Mouse (Mus musculus): ENCODE results near the gene Psmb11.

Psmb11 gene

GRCm38 (mm10) chr14:54647900-54648299 is 26.7 kb downstream of the Psmb11 start:
- no peak for TF ChIP-seq POU5F1 (IDR thresholded peaks at IDR 0.05; ENCODE audit: borderline replicate concordance, low read length)
- TF ChIP-seq CTCF (conservative IDR thresholded peaks at IDR 0.05; ENCODE audit: low read length), result no peak
- no peak for TF ChIP-seq NANOG (IDR thresholded peaks at IDR 0.05; ENCODE audit: borderline replicate concordance, low read length)

DNA sequence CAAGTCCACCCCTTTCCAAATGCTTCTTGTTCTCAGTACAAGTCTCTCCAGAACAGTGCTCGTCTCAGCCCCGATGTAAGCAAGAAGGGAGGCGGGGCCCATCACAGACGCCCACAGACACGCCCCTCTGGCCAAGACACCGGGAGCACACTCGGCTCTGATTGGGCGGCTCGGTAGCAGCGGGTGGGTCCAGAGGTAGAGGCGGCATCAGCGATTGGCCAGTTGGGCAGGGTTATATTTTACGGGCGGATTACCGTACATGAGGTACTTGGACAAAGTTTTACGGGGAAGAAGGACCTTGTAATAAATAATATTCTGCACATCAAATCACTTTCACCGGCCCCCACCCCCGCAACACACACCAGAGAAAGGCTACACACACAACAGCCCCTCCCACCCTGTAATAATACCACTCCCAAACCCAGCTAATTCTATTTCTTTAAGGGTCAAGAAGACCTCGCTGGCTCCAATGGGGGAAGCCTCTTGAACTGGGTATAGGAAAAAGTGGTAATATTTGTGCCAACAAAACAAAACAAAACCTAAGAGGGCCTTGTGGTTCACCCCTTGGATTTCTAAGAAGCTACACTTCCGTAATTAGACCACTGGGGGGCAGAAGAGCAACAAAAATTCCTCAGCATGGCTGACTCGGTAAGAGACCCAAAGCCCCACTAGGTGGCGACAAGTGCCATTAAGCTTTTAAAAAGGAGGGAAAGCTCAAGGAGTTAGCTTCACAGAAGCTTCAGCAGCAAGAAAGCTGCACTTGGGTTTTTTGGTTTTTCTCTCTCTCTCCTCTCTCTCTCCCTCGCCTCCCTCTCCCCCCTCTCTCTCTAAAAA is 29.6 kb downstream of the Psmb11 start:
- Histone ChIP-seq H3K36me3 (ENCODE audit: insufficient read depth, low read length) (peaks cover 77% of the 10 kb centered on the region), H3K27me3 (ENCODE audit: insufficient read depth, low read length) (no peaks in the 10 kb centered on the region), H3K9me3 (ENCODE audit: low read length) (no peaks in the 10 kb centered on the region), H3K4me3 (replicated peaks; ENCODE audit: low read length) (0 out of 2 replicates have a peak overlapping the region, but pooled peaks have one; percentile 17), H3K4me1 (replicated peaks; ENCODE audit: low read depth, low read length) (peaks cover 78% of the 10 kb centered on the region)
- TF ChIP-seq NANOG (IDR thresholded peaks at IDR 0.05; ENCODE audit: borderline replicate concordance, low read length) (no peak), POU5F1 (IDR thresholded peaks at IDR 0.05; ENCODE audit: borderline replicate concordance, low read length) (no peak), CTCF (conservative IDR thresholded peaks at IDR 0.05; ENCODE audit: low read length) (peak; percentile 95)

More at GRCm38 (mm10) chr14:54647900-54648299, 26.7 kb downstream of the Psmb11 start:
- Histone ChIP-seq H3K27me3 (ENCODE audit: insufficient read depth, low read length) (no peaks in the 10 kb centered on the region), H3K36me3 (ENCODE audit: insufficient read depth, low read length) (peaks cover 97% of the 10 kb centered on the region), H3K4me3 (replicated peaks; ENCODE audit: low read length) (no peak overlapping the region), H3K9me3 (ENCODE audit: low read length) (no peaks in the 10 kb centered on the region), H3K4me1 (replicated peaks; ENCODE audit: low read depth, low read length) (peaks cover 92% of the 10 kb centered on the region)

GRCm38 (mm10) chr14:54651556-54651955 is 30.3 kb downstream of the Psmb11 start:
- TF ChIP-seq CTCF (conservative IDR thresholded peaks at IDR 0.05; ENCODE audit: low read length) (no peak), POU5F1 (IDR thresholded peaks at IDR 0.05; ENCODE audit: borderline replicate concordance, low read length) (no peak), NANOG (IDR thresholded peaks at IDR 0.05; ENCODE audit: borderline replicate concordance, low read length) (no peak)
- Histone ChIP-seq H3K4me1 (replicated peaks; ENCODE audit: low read depth, low read length) (peaks cover 72% of the 10 kb centered on the region), H3K36me3 (ENCODE audit: insufficient read depth, low read length) (peaks cover 77% of the 10 kb centered on the region)

DNA sequence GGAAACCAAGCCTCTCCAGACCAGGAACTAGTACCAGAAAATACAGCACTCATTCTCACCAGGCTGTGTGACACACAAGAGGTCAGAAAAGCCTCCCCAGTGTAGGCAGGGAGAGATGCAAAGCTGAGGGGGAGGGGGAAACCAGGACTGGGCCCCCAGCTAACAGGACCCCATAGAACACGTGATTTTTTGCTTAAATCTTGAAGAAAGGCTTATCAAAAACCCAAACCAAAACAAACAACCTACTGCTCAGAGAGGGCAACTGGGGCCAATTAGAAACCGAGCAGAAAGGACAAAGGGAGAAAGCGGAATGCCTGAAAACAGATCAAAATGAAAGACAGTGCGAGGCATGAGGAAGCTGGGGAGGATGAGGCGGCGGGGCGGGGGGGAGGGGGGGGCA is 31.6 kb downstream of the Psmb11 start:
- Histone ChIP-seq H3K36me3 (ENCODE audit: insufficient read depth, low read length) (peaks cover 75% of the 10 kb centered on the region), H3K9me3 (ENCODE audit: low read length) (no peaks in the 10 kb centered on the region), H3K4me3 (replicated peaks; ENCODE audit: low read length) (peak overlapping the region; percentile 93), H3K27me3 (ENCODE audit: insufficient read depth, low read length) (no peaks in the 10 kb centered on the region), H3K4me1 (replicated peaks; ENCODE audit: low read depth, low read length) (peaks cover 65% of the 10 kb centered on the region)
- no peak for TF ChIP-seq NANOG (IDR thresholded peaks at IDR 0.05; ENCODE audit: borderline replicate concordance, low read length)
- no peak for TF ChIP-seq POU5F1 (IDR thresholded peaks at IDR 0.05; ENCODE audit: borderline replicate concordance, low read length)
- no peak for TF ChIP-seq CTCF (conservative IDR thresholded peaks at IDR 0.05; ENCODE audit: low read length)

More at GRCm38 (mm10) chr14:54651556-54651955, 30.3 kb downstream of the Psmb11 start:
- Histone ChIP-seq H3K9me3 (ENCODE audit: low read length) (no peaks in the 10 kb centered on the region), H3K27me3 (ENCODE audit: insufficient read depth, low read length) (no peaks in the 10 kb centered on the region), H3K4me3 (replicated peaks; ENCODE audit: low read length) (peak overlapping the region; percentile 93)

GRCm38 (mm10) chr14:54653496-54653895 is 32.3 kb downstream of the Psmb11 start:
- peak overlapping the region; percentile 93 for H3K4me3 ChIP-seq (replicated peaks; ENCODE audit: low read length)
- H3K4me1 ChIP-seq (replicated peaks; ENCODE audit: low read depth, low read length), result peaks cover 58% of the 10 kb centered on the region
- TF ChIP-seq NANOG (IDR thresholded peaks at IDR 0.05; ENCODE audit: borderline replicate concordance, low read length) (no peak), POU5F1 (IDR thresholded peaks at IDR 0.05; ENCODE audit: borderline replicate concordance, low read length) (no peak), CTCF (conservative IDR thresholded peaks at IDR 0.05; ENCODE audit: low read length) (no peak)
- H3K36me3 ChIP-seq (ENCODE audit: insufficient read depth, low read length), result peaks cover 75% of the 10 kb centered on the region
- H3K27me3 ChIP-seq (ENCODE audit: insufficient read depth, low read length), result no peaks in the 10 kb centered on the region
- no peaks in the 10 kb centered on the region for H3K9me3 ChIP-seq (ENCODE audit: low read length)

DNA sequence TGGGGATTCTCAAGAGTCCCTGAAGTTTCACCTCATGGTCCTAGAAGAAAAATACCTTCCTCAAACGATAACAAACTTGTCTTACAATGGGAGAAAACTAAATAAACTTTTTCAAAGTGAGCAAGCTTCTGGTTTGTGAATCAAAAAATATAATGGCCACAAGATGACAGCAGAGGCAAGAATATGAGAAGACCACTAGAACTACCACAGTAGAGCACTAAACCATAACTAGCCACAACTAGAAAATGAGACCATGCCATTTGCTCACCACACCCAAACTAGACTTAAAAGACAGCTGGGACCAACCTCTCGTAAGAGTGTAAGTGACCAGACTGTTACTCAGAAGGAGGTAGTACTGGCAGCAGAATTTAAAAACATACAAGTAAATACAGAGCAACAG is 38.8 kb downstream of the Psmb11 start:
- H3K4me3 ChIP-seq (replicated peaks; ENCODE audit: low read length), result no peak overlapping the region
- peaks cover 92% of the 10 kb centered on the region for H3K36me3 ChIP-seq (ENCODE audit: insufficient read depth, low read length)
- no peaks in the 10 kb centered on the region for H3K9me3 ChIP-seq (ENCODE audit: low read length)
- TF ChIP-seq POU5F1 (IDR thresholded peaks at IDR 0.05; ENCODE audit: borderline replicate concordance, low read length) (no peak), CTCF (conservative IDR thresholded peaks at IDR 0.05; ENCODE audit: low read length) (peak; percentile 40; the same call in 1 of the 2 replicates)
- H3K4me1 ChIP-seq (replicated peaks; ENCODE audit: low read depth, low read length), result peaks cover 15% of the 10 kb centered on the region
- no peaks in the 10 kb centered on the region for H3K27me3 ChIP-seq (ENCODE audit: insufficient read depth, low read length)

- peaks cover 5% of the 10 kb centered on the region for H3K4me1 ChIP-seq (replicated peaks; ENCODE audit: low read depth, low read length)
- TF ChIP-seq CTCF (conservative IDR thresholded peaks at IDR 0.05; ENCODE audit: low read length) (no peak), POU5F1 (IDR thresholded peaks at IDR 0.05; ENCODE audit: borderline replicate concordance, low read length) (no peak), NANOG (IDR thresholded peaks at IDR 0.05; ENCODE audit: borderline replicate concordance, low read length) (no peak)
- no peaks in the 10 kb centered on the region for H3K9me3 ChIP-seq (ENCODE audit: low read length)
- no peaks in the 10 kb centered on the region for H3K27me3 ChIP-seq (ENCODE audit: insufficient read depth, low read length)
- peaks cover 88% of the 10 kb centered on the region for H3K36me3 ChIP-seq (ENCODE audit: insufficient read depth, low read length)
- no peak overlapping the region for H3K4me3 ChIP-seq (replicated peaks; ENCODE audit: low read length)
Observed at GRCm38 (mm10) chr14:54664477-54665222, 43.4 kb downstream of the Psmb11 start.

- no peak for TF ChIP-seq POU5F1 (IDR thresholded peaks at IDR 0.05; ENCODE audit: borderline replicate concordance, low read length)
- TF ChIP-seq CTCF (conservative IDR thresholded peaks at IDR 0.05; ENCODE audit: low read length), result peak; percentile 70
- H3K36me3 ChIP-seq (ENCODE audit: insufficient read depth, low read length), result peaks cover 73% of the 10 kb centered on the region
- no peak overlapping the region for H3K4me3 ChIP-seq (replicated peaks; ENCODE audit: low read length)
- H3K4me1 ChIP-seq (replicated peaks; ENCODE audit: low read depth, low read length), result peaks cover 5% of the 10 kb centered on the region
- no peaks in the 10 kb centered on the region for H3K27me3 ChIP-seq (ENCODE audit: insufficient read depth, low read length)
- no peaks in the 10 kb centered on the region for H3K9me3 ChIP-seq (ENCODE audit: low read length)
Observed at GRCm38 (mm10) chr14:54669381-54669780, 48.1 kb downstream of the Psmb11 start.

Measured in E14TG2a.4 (cell line).